Mouse (Mus musculus) ES-E14 (cell line): ENCODE data around the gene Myo16. TPM values are rescaled to one million over a fixed set of nuclear protein-coding genes. Genes with fewer than 3 reads are reported as not detected.

Experiments used
- DNase-seq: peaks from one replicate; pipeline ENCODE4 v3.0.0-alpha.2; 2013; ENCODE audit warnings: low read depth, low spot score
- H3K27ac ChIP-seq: 2 replicates; pipeline ENCODE4 v1.5.1; 2012; ENCODE audit warnings: low read depth, mild to moderate bottlenecking, low read length, moderate library complexity, mixed read lengths; ENCODE audit not compliant: poor library complexity, insufficient read depth, severe bottlenecking
- H3K36me3 ChIP-seq: 2 replicates; pipeline ENCODE4 v1.6.1; 2012; ENCODE audit warnings: mild to moderate bottlenecking, low read length, moderate library complexity, mixed read lengths; ENCODE audit not compliant: control insufficient read depth, poor library complexity, insufficient read depth, severe bottlenecking
- H3K4me1 ChIP-seq, 2 experiments: fragments of 150-350 bp in 1 of 2; sonication (generic) in 1 of 2; 2 replicates each; pipeline ENCODE4 v1.6.1; 2012; ENCODE audit warnings: low read length in 2 of 2, mild to moderate bottlenecking in 1 of 2, mixed read lengths in 1 of 2; ENCODE audit not compliant: control insufficient read depth in 2 of 2, insufficient read depth in 2 of 2, poor library complexity in 1 of 2
- H3K4me3 ChIP-seq, 2 experiments: fragments of 150-350 bp in 1 of 2; sonication (generic) in 1 of 2; 2 replicates each; pipeline ENCODE4 v1.5.1; 2012; ENCODE audit warnings: low read length in 2 of 2, low read depth in 1 of 2, mild to moderate bottlenecking in 1 of 2, mixed read lengths in 1 of 2; ENCODE audit not compliant: insufficient read depth in 1 of 2, poor library complexity in 1 of 2, severe bottlenecking in 1 of 2
- H3K9ac ChIP-seq: 2 replicates; pipeline ENCODE4 v1.6.1; 2012; ENCODE audit warnings: low read depth, mild to moderate bottlenecking, low read length, mixed read lengths; ENCODE audit not compliant: poor library complexity, insufficient read depth, severe bottlenecking
- H3K9me3 ChIP-seq: fragments of 150-350 bp; sonication (generic); 2 replicates; pipeline ENCODE4 v1.6.1; 2012; ENCODE audit warnings: low read depth, mild to moderate bottlenecking, low read length; ENCODE audit not compliant: control insufficient read depth, insufficient read depth
- CHD2 ChIP-seq: IDR thresholded peaks from 2 replicates; pipeline ENCODE4 v1.6.1; 2014; ENCODE audit warnings: mild to moderate bottlenecking, low read depth, low read length, inconsistent platforms
- HCFC1 ChIP-seq: IDR thresholded peaks from 2 replicates; pipeline ENCODE4 v1.6.1; 2012; ENCODE audit warnings: low read length, inconsistent platforms, borderline replicate concordance; ENCODE audit not compliant: insufficient read depth
- MAFK ChIP-seq: IDR thresholded peaks from 2 replicates; pipeline ENCODE4 v1.6.1; 2014; ENCODE audit warnings: mild to moderate bottlenecking, low read depth, low read length, inconsistent platforms; ENCODE audit not compliant: insufficient read depth
- ZC3H11A ChIP-seq: IDR thresholded peaks from 2 replicates; pipeline ENCODE4 v1.6.1; 2012; ENCODE audit warnings: low read depth, mild to moderate bottlenecking, inconsistent platforms, low read length, borderline replicate concordance
- ZNF384 ChIP-seq: IDR thresholded peaks from 2 replicates; pipeline ENCODE4 v1.6.1; 2012; ENCODE audit warnings: low read depth, low read length, inconsistent platforms
- in situ Hi-C, 2 experiments: fragments of 600-800 bp; cut with MboI; formaldehyde crosslinking; loops; one replicate each; pipeline ENCODE4 v1.15.1; 2025; ENCODE audit warnings: low sequenced_read_pairs in 2 of 2, inconsistent platforms in 1 of 2; ENCODE audit not compliant: unreplicated experiment in 2 of 2
- total RNA-seq: library from RNA; depleted of rRNA; stranded (reverse); fragments of 300-350 nt; gene quantifications from 2 replicates; pipeline ENCODE4 v1.2.3, GENCODE M21; 2012

Gene Myo16
- total RNA-seq, 1 experiment: 0.09 TPM

- in situ Hi-C loops: no loop called here
Measured at GRCm38 (mm10) chr8:10151692-10152247, 1.9 kb upstream of the Myo16 start.

GRCm38 (mm10) chr8:10154439-10154745 is 681 bp downstream of the Myo16 start:
- H3K4me1 ChIP-seq: 0 out of 4 replicates have a peak, but pooled peaks cover 0 to 2% of the 10 kb centered on the region in 2 experiments
- DNase-seq: no peak
- H3K36me3 ChIP-seq: no peaks in the 10 kb centered on the region
- no peak overlapping the region; the same call in 1 of the 2 replicates for H3K9ac ChIP-seq
- peak overlapping the region; percentile 63 to 77; a peak in 2 of 4 replicates for H3K4me3 ChIP-seq
- in situ Hi-C loops: no loop called here
- H3K27ac ChIP-seq: no peak overlapping the region
- H3K9me3 ChIP-seq: no peaks in the 10 kb centered on the region
- TF ChIP-seq CHD2 (no peak), MAFK (no peak), ZC3H11A (no peak), HCFC1 (no peak), ZNF384 (no peak)

More at GRCm38 (mm10) chr8:10151692-10152247, 1.9 kb upstream of the Myo16 start:
- TF ChIP-seq MAFK (no peak), ZNF384 (no peak), CHD2 (no peak), HCFC1 (no peak), ZC3H11A (no peak)
- H3K9me3 ChIP-seq: no peaks in the 10 kb centered on the region
- H3K9ac ChIP-seq: no peak overlapping the region
- H3K36me3 ChIP-seq: no peaks in the 10 kb centered on the region
- H3K4me1 ChIP-seq: 0 out of 4 replicates have a peak, but pooled peaks cover 0 to 2% of the 10 kb centered on the region in 2 experiments
- H3K4me3 ChIP-seq: no peak overlapping the region
- H3K27ac ChIP-seq: no peak overlapping the region
- no peak for DNase-seq

- no peak for TF ChIP-seq CHD2
- no peak for TF ChIP-seq ZNF384
- no peak for TF ChIP-seq ZC3H11A
- no peak for TF ChIP-seq MAFK
- no peak for TF ChIP-seq HCFC1
- Histone ChIP-seq H3K27ac (no peak overlapping the region), H3K9me3 (no peaks in the 10 kb centered on the region), H3K9ac (no peak overlapping the region), H3K36me3 (no peaks in the 10 kb centered on the region), H3K4me1 (0 out of 4 replicates have a peak, but pooled peaks cover 0 to 2% of the 10 kb centered on the region in 2 experiments), H3K4me3 (no peak overlapping the region)
- no peak for DNase-seq
- in situ Hi-C loops: no loop called here
Measured at GRCm38 (mm10) chr8:10155075-10155474, 1.4 kb downstream of the Myo16 start.

- no peaks in the 10 kb centered on the region for H3K36me3 ChIP-seq
- no peak overlapping the region for H3K27ac ChIP-seq
- H3K9me3 ChIP-seq: no peaks in the 10 kb centered on the region
- no peak for DNase-seq
- H3K9ac ChIP-seq: no peak overlapping the region
- TF ChIP-seq ZC3H11A: no peak
- no peak for TF ChIP-seq ZNF384
- TF ChIP-seq MAFK: no peak
- no peak for TF ChIP-seq HCFC1
- no peak for TF ChIP-seq CHD2
- H3K4me3 ChIP-seq: no peak overlapping the region
- in situ Hi-C loops: no loop called here
- no peaks in the 10 kb centered on the region for H3K4me1 ChIP-seq
Measured at GRCm38 (mm10) chr8:10161106-10161505, 7.4 kb downstream of the Myo16 start.

- Histone ChIP-seq H3K4me3 (no peak overlapping the region), H3K9me3 (no peaks in the 10 kb centered on the region), H3K27ac (no peak overlapping the region), H3K4me1 (no peaks in the 10 kb centered on the region), H3K9ac (no peak overlapping the region), H3K36me3 (no peaks in the 10 kb centered on the region)
- no peak for TF ChIP-seq HCFC1
- TF ChIP-seq ZC3H11A: no peak
- TF ChIP-seq MAFK: no peak
- no peak for TF ChIP-seq ZNF384
- no peak for TF ChIP-seq CHD2
- DNase-seq: no peak
- in situ Hi-C loops: no loop called here
Measured at GRCm38 (mm10) chr8:10164959-10165358, 11.2 kb downstream of the Myo16 start.
